Mouse (Mus musculus): ENCODE results near the gene Erc2. TPM values are rescaled to one million over a fixed set of nuclear protein-coding genes. Genes with fewer than 3 reads are reported as not detected.

Erc2 gene
- polyA plus RNA-seq, 1 experiment, result 0.53 TPM

DNA sequence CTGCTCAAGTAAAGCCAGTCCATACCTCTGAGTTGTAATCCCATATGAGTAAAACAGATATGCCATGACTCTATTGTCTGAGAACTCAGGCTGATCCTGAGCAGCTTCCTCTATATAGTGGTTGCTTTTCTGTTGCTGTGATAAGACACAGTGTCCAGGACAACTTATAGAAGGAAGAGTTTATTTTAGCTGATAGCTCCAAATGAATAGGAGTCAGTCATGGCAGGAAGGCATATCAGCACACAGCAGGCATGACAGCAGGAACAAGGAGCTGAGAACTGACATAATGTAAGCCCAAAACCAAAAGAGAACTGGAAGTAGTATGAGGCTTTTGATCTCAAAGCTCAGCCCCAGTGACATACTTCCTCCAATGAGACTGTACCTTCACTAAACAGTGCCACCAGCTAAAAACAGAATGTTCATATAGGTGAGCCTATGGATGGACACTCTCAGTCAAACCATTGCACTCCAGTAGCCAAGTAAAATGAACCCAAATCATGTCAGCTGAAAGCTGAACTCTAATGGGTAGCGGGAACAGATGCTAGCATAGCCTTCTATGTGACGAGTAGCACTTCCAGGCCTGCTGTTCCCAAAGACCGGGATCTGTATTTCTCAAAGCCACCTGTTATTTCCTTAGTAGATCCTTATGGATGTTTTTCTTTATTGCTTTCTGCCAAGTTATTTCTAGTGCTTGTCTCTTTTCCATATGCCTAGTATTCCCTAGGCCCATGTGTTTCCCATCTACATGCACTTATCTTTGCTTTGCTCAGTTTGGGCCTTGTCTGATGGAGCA, 764.8 kb downstream of the Erc2 start:
- H3K27me3 ChIP-seq (ENCODE audit: control insufficient read depth, insufficient read depth, insufficient read length), result no peaks in the 10 kb centered on the region
- H3K36me3 ChIP-seq (ENCODE audit: control insufficient read depth, insufficient read depth), result no peaks in the 10 kb centered on the region
- TF ChIP-seq TCF12 (IDR thresholded peaks at IDR 0.05; ENCODE audit: insufficient read depth, poor library complexity, severe bottlenecking) (no peak), USF1 (IDR thresholded peaks at IDR 0.05; ENCODE audit: low read depth) (no peak), POLR2A (IDR thresholded peaks at IDR 0.05; ENCODE audit: insufficient read length, low read depth) (no peak), POLR2AphosphoS2 (IDR thresholded peaks at IDR 0.05; ENCODE audit: insufficient read length, low read depth) (no peak), SRF (IDR thresholded peaks at IDR 0.05; ENCODE audit: control insufficient read depth, insufficient read length, low read depth) (no peak), MYOG (IDR thresholded peaks at IDR 0.05; ENCODE audit: control insufficient read depth in 1 of 3, insufficient read depth in 1 of 3, insufficient read length in 2 of 3, low read depth in 2 of 3) (no peak), MAX (IDR thresholded peaks at IDR 0.05; ENCODE audit: low read depth) (no peak), E2F4 (IDR thresholded peaks at IDR 0.05; ENCODE audit: insufficient read depth) (no peak), MYOD1 (IDR thresholded peaks at IDR 0.05; ENCODE audit: control insufficient read depth in 1 of 3, insufficient read length in 2 of 3, low read depth in 2 of 3) (no peak), CEBPB (IDR thresholded peaks at IDR 0.05; ENCODE audit: insufficient read depth, poor library complexity, severe bottlenecking) (no peak), REST (IDR thresholded peaks at IDR 0.05; ENCODE audit: insufficient read depth, insufficient read length) (no peak), TCF3 (IDR thresholded peaks at IDR 0.05; ENCODE audit: insufficient read length, low read depth) (no peak)
- no peaks in the 10 kb centered on the region for H3K79me2 ChIP-seq (ENCODE audit: control insufficient read depth, insufficient read depth)
- no peak overlapping the region for H3ac ChIP-seq (ENCODE audit: control insufficient read depth, insufficient read length)
- H3K4me3 ChIP-seq, result no peak overlapping the region
- no peak overlapping the region for H3K4me2 ChIP-seq (ENCODE audit: low read depth)

GRCm38 (mm10) chr14:28398915-28399314, 776.7 kb downstream of the Erc2 start:
- H3K27me3 ChIP-seq (ENCODE audit: control insufficient read depth, insufficient read depth, insufficient read length), result no peaks in the 10 kb centered on the region
- no peak for TF ChIP-seq POLR2A (IDR thresholded peaks at IDR 0.05; ENCODE audit: insufficient read length, low read depth)
- H3K4me2 ChIP-seq (ENCODE audit: low read depth), result no peak overlapping the region
- no peaks in the 10 kb centered on the region for H3K79me2 ChIP-seq (ENCODE audit: control insufficient read depth, insufficient read depth)
- H3K36me3 ChIP-seq (ENCODE audit: control insufficient read depth, insufficient read depth), result no peaks in the 10 kb centered on the region
- H3K4me3 ChIP-seq, result no peak overlapping the region
- no peak overlapping the region for H3ac ChIP-seq (ENCODE audit: control insufficient read depth, insufficient read length)

DNA sequence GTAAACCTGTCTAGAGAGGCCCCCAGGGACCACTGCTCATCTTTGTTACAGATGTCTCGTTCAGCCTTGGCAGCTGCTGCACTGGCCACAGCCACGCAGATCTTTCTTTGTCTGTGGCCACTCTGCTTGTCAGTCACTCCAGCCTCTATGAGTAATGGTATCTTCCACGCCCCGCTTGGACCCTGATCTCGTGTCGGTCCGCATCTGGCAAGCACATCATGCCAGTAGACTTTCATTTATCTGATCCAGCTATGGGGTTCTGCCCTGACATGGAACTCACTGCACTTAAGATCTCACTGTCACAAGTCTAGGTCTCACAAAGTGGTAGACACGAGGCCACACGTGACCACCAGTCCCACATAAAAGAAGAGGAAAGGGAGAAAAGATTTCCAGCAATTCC, 777.7 kb downstream of the Erc2 start:
- no peak overlapping the region for H3K4me3 ChIP-seq
- TF ChIP-seq REST (IDR thresholded peaks at IDR 0.05; ENCODE audit: insufficient read depth, insufficient read length), result no peak
- TF ChIP-seq MYOD1 (IDR thresholded peaks at IDR 0.05; ENCODE audit: control insufficient read depth in 1 of 3, insufficient read length in 2 of 3, low read depth in 2 of 3), result no peak
- TF ChIP-seq TCF3 (IDR thresholded peaks at IDR 0.05; ENCODE audit: insufficient read length, low read depth), result no peak
- TF ChIP-seq MYOG (IDR thresholded peaks at IDR 0.05; ENCODE audit: control insufficient read depth in 1 of 3, insufficient read depth in 1 of 3, insufficient read length in 2 of 3, low read depth in 2 of 3), result no peak
- TF ChIP-seq SRF (IDR thresholded peaks at IDR 0.05; ENCODE audit: control insufficient read depth, insufficient read length, low read depth), result no peak
- TF ChIP-seq USF1 (IDR thresholded peaks at IDR 0.05; ENCODE audit: low read depth), result no peak
- no peak for TF ChIP-seq CEBPB (IDR thresholded peaks at IDR 0.05; ENCODE audit: insufficient read depth, poor library complexity, severe bottlenecking)
- TF ChIP-seq TCF12 (IDR thresholded peaks at IDR 0.05; ENCODE audit: insufficient read depth, poor library complexity, severe bottlenecking), result no peak
- no peak for TF ChIP-seq POLR2A (IDR thresholded peaks at IDR 0.05; ENCODE audit: insufficient read length, low read depth)
- no peak for TF ChIP-seq E2F4 (IDR thresholded peaks at IDR 0.05; ENCODE audit: insufficient read depth)
- no peak for TF ChIP-seq MAX (IDR thresholded peaks at IDR 0.05; ENCODE audit: low read depth)
- no peak for TF ChIP-seq POLR2AphosphoS2 (IDR thresholded peaks at IDR 0.05; ENCODE audit: insufficient read length, low read depth)
- no peak overlapping the region for H3K4me2 ChIP-seq (ENCODE audit: low read depth)
- H3K27me3 ChIP-seq (ENCODE audit: control insufficient read depth, insufficient read depth, insufficient read length), result no peaks in the 10 kb centered on the region
- no peak overlapping the region for H3ac ChIP-seq (ENCODE audit: control insufficient read depth, insufficient read length)
- no peaks in the 10 kb centered on the region for H3K79me2 ChIP-seq (ENCODE audit: control insufficient read depth, insufficient read depth)
- no peaks in the 10 kb centered on the region for H3K36me3 ChIP-seq (ENCODE audit: control insufficient read depth, insufficient read depth)

- Histone ChIP-seq H3K36me3 (ENCODE audit: control insufficient read depth, insufficient read depth) (no peaks in the 10 kb centered on the region), H3K4me2 (ENCODE audit: low read depth) (no peak overlapping the region), H3K27me3 (ENCODE audit: control insufficient read depth, insufficient read depth, insufficient read length) (no peaks in the 10 kb centered on the region), H3K79me2 (ENCODE audit: control insufficient read depth, insufficient read depth) (no peaks in the 10 kb centered on the region), H3K4me3 (no peak overlapping the region), H3ac (ENCODE audit: control insufficient read depth, insufficient read length) (no peak overlapping the region)
- TF ChIP-seq POLR2AphosphoS2 (IDR thresholded peaks at IDR 0.05; ENCODE audit: insufficient read length, low read depth) (no peak), MYOD1 (IDR thresholded peaks at IDR 0.05; ENCODE audit: control insufficient read depth in 1 of 3, insufficient read length in 2 of 3, low read depth in 2 of 3) (no peak), E2F4 (IDR thresholded peaks at IDR 0.05; ENCODE audit: insufficient read depth) (no peak), CEBPB (IDR thresholded peaks at IDR 0.05; ENCODE audit: insufficient read depth, poor library complexity, severe bottlenecking) (no peak), REST (IDR thresholded peaks at IDR 0.05; ENCODE audit: insufficient read depth, insufficient read length) (no peak)
Measured at GRCm38 (mm10) chr14:28405277-28405840, 783.1 kb downstream of the Erc2 start.

DNA sequence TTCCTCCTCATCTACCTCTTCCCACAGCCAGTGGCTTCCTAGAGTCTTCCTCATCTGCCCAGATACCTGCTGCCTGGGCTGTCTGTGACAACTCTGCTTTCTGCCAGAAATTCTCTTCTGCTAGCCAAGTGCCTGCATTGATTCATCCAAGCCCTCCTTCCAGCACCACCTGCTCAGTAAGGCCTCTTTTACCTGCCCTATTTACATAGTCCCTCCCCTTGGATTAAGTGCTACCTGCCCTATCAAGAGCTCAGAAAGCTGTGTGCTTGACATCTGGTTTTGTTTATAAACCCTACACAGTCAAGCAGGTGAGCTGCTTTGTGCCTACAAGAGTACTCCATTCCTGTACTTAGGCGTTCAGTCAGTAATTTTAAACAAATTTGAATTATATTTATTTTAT, 787.2 kb downstream of the Erc2 start:
- no peaks in the 10 kb centered on the region for H3K79me2 ChIP-seq (ENCODE audit: control insufficient read depth, insufficient read depth)
- H3K4me2 ChIP-seq (ENCODE audit: low read depth), result no peak overlapping the region
- TF ChIP-seq REST (IDR thresholded peaks at IDR 0.05; ENCODE audit: insufficient read depth, insufficient read length), result no peak
- TF ChIP-seq POLR2A (IDR thresholded peaks at IDR 0.05; ENCODE audit: insufficient read length, low read depth), result no peak
- TF ChIP-seq TCF3 (IDR thresholded peaks at IDR 0.05; ENCODE audit: insufficient read length, low read depth), result no peak
- no peak for TF ChIP-seq SRF (IDR thresholded peaks at IDR 0.05; ENCODE audit: control insufficient read depth, insufficient read length, low read depth)
- no peak for TF ChIP-seq POLR2AphosphoS2 (IDR thresholded peaks at IDR 0.05; ENCODE audit: insufficient read length, low read depth)
- TF ChIP-seq MAX (IDR thresholded peaks at IDR 0.05; ENCODE audit: low read depth), result no peak
- TF ChIP-seq MYOG (IDR thresholded peaks at IDR 0.05; ENCODE audit: control insufficient read depth in 1 of 3, insufficient read depth in 1 of 3, insufficient read length in 2 of 3, low read depth in 2 of 3), result no peak
- no peak for TF ChIP-seq USF1 (IDR thresholded peaks at IDR 0.05; ENCODE audit: low read depth)
- no peak for TF ChIP-seq TCF12 (IDR thresholded peaks at IDR 0.05; ENCODE audit: insufficient read depth, poor library complexity, severe bottlenecking)
- no peak for TF ChIP-seq E2F4 (IDR thresholded peaks at IDR 0.05; ENCODE audit: insufficient read depth)
- no peak for TF ChIP-seq MYOD1 (IDR thresholded peaks at IDR 0.05; ENCODE audit: control insufficient read depth in 1 of 3, insufficient read length in 2 of 3, low read depth in 2 of 3)
- no peak for TF ChIP-seq CEBPB (IDR thresholded peaks at IDR 0.05; ENCODE audit: insufficient read depth, poor library complexity, severe bottlenecking)
- H3K4me3 ChIP-seq, result no peak overlapping the region
- H3ac ChIP-seq (ENCODE audit: control insufficient read depth, insufficient read length), result no peak overlapping the region
- H3K36me3 ChIP-seq (ENCODE audit: control insufficient read depth, insufficient read depth), result no peaks in the 10 kb centered on the region
- H3K27me3 ChIP-seq (ENCODE audit: control insufficient read depth, insufficient read depth, insufficient read length), result no peaks in the 10 kb centered on the region
